Mouse (Mus musculus) gonadal fat pad, adult 2 months (tissue): Measurements from ENCODE around the gene Xrcc5. TPM values are rescaled to one million over a fixed set of nuclear protein-coding genes. Genes with fewer than 3 reads are reported as not detected.

Experiments
- polyA plus RNA-seq: library from polyadenylated mRNA; depleted of rRNA; stranded (reverse); fragments of >200 nt; gene quantifications from 2 replicates; pipeline ENCODE4 v1.2.3, GENCODE M21; 2012; rRNA removed

Xrcc5 gene
- polyA plus RNA-seq, 1 experiment = 4.5 TPM

Other genes with a start within 250 kb of the Xrcc5 start
- gene Mreg, start 95.1 kb upstream of the Xrcc5 start, polyA plus RNA-seq = 0.31 and 0.62 TPM in 2 replicates
- gene Pecr, start 23.1 kb upstream of the Xrcc5 start, polyA plus RNA-seq = 12.8 and 14.1 TPM in 2 replicates
- gene Tmem169, start 23.1 kb upstream of the Xrcc5 start, polyA plus RNA-seq = 0.07 and 0.11 TPM in 2 replicates
- gene March4, start 229.5 kb downstream of the Xrcc5 start, polyA plus RNA-seq = 0.01 and 0.13 TPM in 2 replicates